Mouse (Mus musculus) hindbrain, embryonic 10.5 days (tissue): ENCODE data around the gene Spesp1. TPM values are rescaled to one million over a fixed set of nuclear protein-coding genes. Genes with fewer than 3 reads are reported as not detected.

Experiments used
- DNase-seq: peaks from one replicate; pipeline ENCODE4 v3.0.0-alpha.2; 2017; ENCODE audit warnings: low spot score
- H3K27ac ChIP-seq: fragments of 300-500 bp; sonication (generic); 2 replicates; pipeline ENCODE4 v1.5.1; 2016; ENCODE audit warnings: mild to moderate bottlenecking, moderate library complexity
- H3K27me3 ChIP-seq: fragments of 300-500 bp; sonication (generic); 2 replicates; pipeline ENCODE4 v1.6.1; 2016; ENCODE audit warnings: mild to moderate bottlenecking; ENCODE audit not compliant: poor library complexity, insufficient read depth, severe bottlenecking
- H3K36me3 ChIP-seq: fragments of 300-500 bp; sonication (generic); 2 replicates; pipeline ENCODE4 v1.6.1; 2016; ENCODE audit warnings: mild to moderate bottlenecking, moderate library complexity
- H3K4me1 ChIP-seq: fragments of 300-500 bp; sonication (generic); replicated peaks from 2 replicates; pipeline ENCODE4 v1.6.1; 2016; ENCODE audit warnings: mild to moderate bottlenecking
- H3K4me3 ChIP-seq: fragments of 300-500 bp; sonication (generic); 2 replicates; pipeline ENCODE4 v1.5.1; 2016; ENCODE audit warnings: mild to moderate bottlenecking, moderate library complexity
- H3K9me3 ChIP-seq: fragments of 300-500 bp; sonication (generic); 2 replicates; pipeline ENCODE4 v1.6.1; 2016; ENCODE audit warnings: mild to moderate bottlenecking, moderate library complexity
- WGBS: fragments of 180-500 bp; shearing (Covaris S2); methylation state at CpG from one replicate; pipeline ENCODE4 v1.1.7; 2016; 5-methylcytosine and 5-hydroxymethylcytosine counted together
- polyA plus RNA-seq: library from polyadenylated mRNA; unstranded; fragments of >200 nt; fragmentation: Nextera tagmentation; extraction: Ambion mirVana; gene quantifications from 2 replicates; pipeline ENCODE4 v1.2.1, GENCODE M21; 2016

Spesp1 gene
- polyA plus RNA-seq, 1 experiment from 2014 or later, result not detected

DNA sequence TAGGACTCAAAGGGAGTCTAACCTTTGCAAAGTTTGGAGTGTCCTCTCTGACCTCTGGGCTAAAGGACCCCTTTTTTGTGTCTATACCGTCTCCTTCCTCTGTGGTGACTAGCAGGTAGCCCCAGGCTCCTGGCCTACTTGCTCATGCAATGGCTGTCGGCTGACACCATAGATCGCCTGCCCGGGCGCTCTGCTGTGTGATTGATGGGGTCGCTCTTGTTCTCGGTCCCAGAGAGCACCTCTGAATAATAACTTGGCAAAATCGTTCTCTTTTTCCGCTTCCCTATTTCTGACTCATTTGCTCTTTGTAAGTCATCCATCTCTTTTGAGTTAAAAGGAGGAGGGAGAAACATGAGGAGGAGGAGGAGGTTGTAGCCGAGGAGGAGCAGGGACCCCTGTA, 42.0 kb downstream of the Spesp1 start:
- H3K4me3 ChIP-seq, result no peak overlapping the region
- H3K36me3 ChIP-seq, result no peaks in the 10 kb centered on the region
- DNase-seq, result no peak
- peaks cover 29% of the 10 kb centered on the region for H3K4me1 ChIP-seq
- WGBS, result 69% methylated on average over 10 of the region's 10 CpGs
- no peak overlapping the region for H3K27ac ChIP-seq
- no peaks in the 10 kb centered on the region for H3K9me3 ChIP-seq
- H3K27me3 ChIP-seq, result peaks cover 6% of the 10 kb centered on the region; the same call in 1 of the 2 replicates

DNA sequence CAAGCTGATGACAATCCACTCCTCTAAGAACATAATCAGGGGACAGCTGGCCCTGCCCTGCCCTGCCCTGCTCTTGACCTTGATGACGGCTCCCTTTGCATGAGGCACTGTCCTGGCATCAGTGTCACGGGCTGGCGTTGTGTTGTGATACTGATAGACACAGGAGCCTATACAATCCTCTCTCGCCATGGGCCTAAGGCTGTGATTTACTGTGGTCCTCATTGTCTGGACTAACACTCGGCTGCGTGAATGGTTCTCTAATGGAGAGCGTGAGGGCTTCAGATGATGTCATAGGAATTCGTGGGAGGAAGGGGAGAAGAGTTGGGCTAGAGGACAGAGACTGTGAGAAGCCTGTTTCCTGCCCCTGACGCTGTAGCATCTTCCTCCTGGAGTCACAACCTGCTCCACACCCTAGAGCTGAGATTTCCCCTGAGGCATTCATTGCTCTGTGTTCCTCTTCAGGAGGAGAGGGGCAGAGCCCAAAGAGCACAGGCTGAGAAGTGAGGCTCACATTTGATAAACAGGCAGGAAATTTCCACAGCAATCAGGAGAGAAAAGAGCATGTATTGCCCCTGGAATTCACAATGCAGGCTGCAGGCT, 44.5 kb downstream of the Spesp1 start:
- 62% methylated on average over 9 of the region's 9 CpGs for WGBS

DNA sequence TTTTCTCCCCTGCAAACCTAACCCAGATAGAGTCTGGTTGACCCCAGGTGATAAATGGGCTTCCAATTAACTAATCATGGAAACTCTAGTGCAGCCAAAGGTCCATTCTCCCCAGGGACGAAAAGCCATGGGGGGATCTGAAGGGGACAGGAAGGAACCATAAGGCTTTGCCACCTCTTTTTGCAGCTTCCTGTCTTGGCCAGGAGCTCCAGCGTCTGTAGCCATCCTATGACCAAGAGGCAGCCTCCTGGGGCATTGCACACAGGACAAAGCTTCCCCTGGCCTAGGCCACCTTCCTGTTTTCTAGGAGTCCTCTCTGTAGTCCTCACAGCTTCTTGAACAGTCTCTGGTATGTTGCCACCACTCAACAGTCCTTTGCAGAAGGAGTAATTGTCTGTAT, 46.5 kb downstream of the Spesp1 start:
- peaks cover 20% of the 10 kb centered on the region for H3K4me1 ChIP-seq
- no peaks in the 10 kb centered on the region for H3K27me3 ChIP-seq
- no peak overlapping the region for H3K27ac ChIP-seq
- DNase-seq, result no peak
- no peak overlapping the region for H3K4me3 ChIP-seq
- H3K9me3 ChIP-seq, result no peaks in the 10 kb centered on the region
- no peaks in the 10 kb centered on the region for H3K36me3 ChIP-seq
- WGBS, result 82% methylated on average over 2 of the region's 2 CpGs

More for the DNA sequence above, 44.5 kb downstream of the Spesp1 start:
- H3K36me3 ChIP-seq, result no peaks in the 10 kb centered on the region
- DNase-seq, result no peak
- H3K9me3 ChIP-seq, result no peaks in the 10 kb centered on the region
- H3K27me3 ChIP-seq, result no peaks in the 10 kb centered on the region
- no peak overlapping the region for H3K4me3 ChIP-seq
- H3K4me1 ChIP-seq, result peaks cover 18% of the 10 kb centered on the region
- peak overlapping the region; percentile 67 for H3K27ac ChIP-seq

GRCm38 (mm10) chr9:62232649-62233048, 49.4 kb downstream of the Spesp1 start:
- Histone ChIP-seq H3K27me3 (no peaks in the 10 kb centered on the region), H3K9me3 (no peaks in the 10 kb centered on the region), H3K36me3 (no peaks in the 10 kb centered on the region), H3K27ac (no peak overlapping the region), H3K4me1 (peaks cover 14% of the 10 kb centered on the region), H3K4me3 (no peak overlapping the region)
- DNase-seq, result no peak
- 64% methylated on average over 1 of the region's 1 CpGs for WGBS

DNA sequence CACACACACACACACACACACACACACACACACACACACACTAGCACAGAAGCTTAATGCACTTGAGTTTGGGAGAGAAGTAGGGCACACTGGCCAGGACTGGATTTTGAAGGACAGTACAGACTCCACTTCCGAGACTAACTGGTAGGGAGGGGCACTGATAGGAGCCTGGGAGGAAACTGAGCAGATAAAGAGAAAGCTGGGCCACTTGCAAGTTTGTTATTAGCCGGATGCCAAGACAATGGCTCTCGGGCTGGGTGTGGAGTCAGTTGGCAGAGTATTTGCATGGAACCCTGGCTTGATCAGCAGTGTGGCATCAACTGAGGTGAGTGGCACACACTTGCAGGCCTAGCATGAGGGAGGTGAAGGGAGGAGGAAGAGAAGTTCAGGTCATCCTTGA, 51.0 kb downstream of the Spesp1 start:
- no peak overlapping the region for H3K27ac ChIP-seq
- 82% methylated on average over 3 of the region's 3 CpGs for WGBS
- peaks cover 6% of the 10 kb centered on the region for H3K4me1 ChIP-seq
- no peak overlapping the region for H3K4me3 ChIP-seq
- no peaks in the 10 kb centered on the region for H3K9me3 ChIP-seq
- no peaks in the 10 kb centered on the region for H3K27me3 ChIP-seq
- H3K36me3 ChIP-seq, result no peaks in the 10 kb centered on the region
- no peak for DNase-seq

- Histone ChIP-seq H3K4me1 (peaks cover 6% of the 10 kb centered on the region), H3K36me3 (no peaks in the 10 kb centered on the region), H3K27me3 (no peaks in the 10 kb centered on the region), H3K4me3 (no peak overlapping the region), H3K27ac (no peak overlapping the region), H3K9me3 (no peaks in the 10 kb centered on the region)
- WGBS, result 84% methylated on average over 2 of the region's 2 CpGs
- DNase-seq, result no peak
Observed at GRCm38 (mm10) chr9:62229985-62230384, 52.0 kb downstream of the Spesp1 start.

GRCm38 (mm10) chr9:62222481-62222880, 59.5 kb downstream of the Spesp1 start:
- Histone ChIP-seq H3K4me1 (peaks cover 21% of the 10 kb centered on the region), H3K36me3 (no peaks in the 10 kb centered on the region), H3K4me3 (no peak overlapping the region), H3K27ac (no peak overlapping the region; the same call in 1 of the 2 replicates), H3K9me3 (no peaks in the 10 kb centered on the region), H3K27me3 (peaks cover 9% of the 10 kb centered on the region; the same call in 1 of the 2 replicates)
- DNase-seq, result peak; percentile 24
- 11% methylated on average over 10 of the region's 10 CpGs for WGBS

DNA sequence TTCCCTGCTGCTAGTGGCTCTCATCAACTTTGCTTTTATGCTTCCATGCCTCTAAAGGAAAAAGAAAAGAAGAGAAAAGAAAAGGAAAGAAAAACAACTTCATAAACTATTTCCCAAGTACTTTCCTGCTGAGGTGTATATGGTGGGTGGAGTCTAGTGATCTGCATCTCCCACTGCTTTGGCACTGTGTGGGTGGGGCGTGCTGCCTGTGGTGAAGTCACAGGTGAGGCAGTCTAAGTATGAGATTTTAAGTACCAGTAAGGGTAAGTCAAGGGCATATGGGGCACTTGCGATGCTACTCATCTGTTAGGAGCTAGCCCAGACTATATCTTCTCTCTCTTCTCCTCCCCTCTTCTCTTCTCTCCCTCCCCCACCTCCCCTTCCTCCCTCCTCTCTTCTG, 60.0 kb downstream of the Spesp1 start:
- Histone ChIP-seq H3K9me3 (no peaks in the 10 kb centered on the region), H3K4me3 (no peak overlapping the region), H3K4me1 (peaks cover 21% of the 10 kb centered on the region), H3K27me3 (peaks cover 9% of the 10 kb centered on the region; the same call in 1 of the 2 replicates), H3K36me3 (no peaks in the 10 kb centered on the region), H3K27ac (no peak overlapping the region; the same call in 1 of the 2 replicates)
- no peak for DNase-seq
- 78% methylated on average over 2 of the region's 2 CpGs for WGBS

Other genes starting within 250 kb of the Spesp1 start
- 16.5 and 19.7 TPM in 2 replicates for gene Glce, start 159.6 kb downstream of the Spesp1 start, polyA plus RNA-seq
- 211 and 251 TPM in 2 replicates for gene Anp32a, start 59.1 kb upstream of the Spesp1 start, polyA plus RNA-seq